Mouse (Mus musculus) limb, embryonic 13.5 days (tissue): ENCODE data around the gene Krtap4-8. TPM values are rescaled to one million over a fixed set of nuclear protein-coding genes. Genes with fewer than 3 reads are reported as not detected.

Experiments
- polyA plus RNA-seq: library from polyadenylated mRNA; unstranded; fragments of >200 nt; fragmentation: Nextera tagmentation; extraction: Ambion mirVana; gene quantifications from 2 replicates; pipeline ENCODE4 v1.2.1, GENCODE M21; 2015

Gene Krtap4-8
- polyA plus RNA-seq, 1 experiment from 2014 or later, result not detected

Other genes starting within 250 kb of the Krtap4-8 start
- gene Krt40, start 237.5 kb downstream of the Krtap4-8 start, polyA plus RNA-seq, result not detected in 2 replicates
- gene Krtap3-3, start 229.8 kb downstream of the Krtap4-8 start, polyA plus RNA-seq, result not detected in 2 replicates
- not detected in 2 replicates for gene Krtap3-2, start 223.9 kb downstream of the Krtap4-8 start, polyA plus RNA-seq
- not detected in 2 replicates for gene Gm11939, start 221.2 kb downstream of the Krtap4-8 start, polyA plus RNA-seq
- not detected in 2 replicates for gene Krtap3-1, start 214.1 kb downstream of the Krtap4-8 start, polyA plus RNA-seq
- gene Krtap1-5, start 199.7 kb downstream of the Krtap4-8 start, polyA plus RNA-seq, result not detected in 2 replicates
- not detected in 2 replicates for gene Krtap1-4, start 197.1 kb downstream of the Krtap4-8 start, polyA plus RNA-seq
- not detected in 2 replicates for gene Krtap1-3, start 189.4 kb downstream of the Krtap4-8 start, polyA plus RNA-seq
- not detected in 2 replicates for gene Krtap9-3, start 182.6 kb downstream of the Krtap4-8 start, polyA plus RNA-seq
- not detected in 2 replicates for gene Gm11938, start 177.4 kb downstream of the Krtap4-8 start, polyA plus RNA-seq
- not detected in 2 replicates for gene Gm11937, start 170.5 kb downstream of the Krtap4-8 start, polyA plus RNA-seq
- gene Krtap2-4, start 165.9 kb downstream of the Krtap4-8 start, polyA plus RNA-seq, result not detected in 2 replicates
- not detected in 2 replicates for gene Gm11562, start 160.3 kb downstream of the Krtap4-8 start, polyA plus RNA-seq
- gene Krtap4-1, start 152.5 kb downstream of the Krtap4-8 start, polyA plus RNA-seq, result not detected in 2 replicates
- not detected in 2 replicates for gene Krtap4-2, start 145.6 kb downstream of the Krtap4-8 start, polyA plus RNA-seq
- not detected in 2 replicates for gene Krtap4-7, start 136.6 kb downstream of the Krtap4-8 start, polyA plus RNA-seq
- gene Gm11555, start 130.5 kb downstream of the Krtap4-8 start, polyA plus RNA-seq, result not detected in 2 replicates
- gene Gm11563, start 121.7 kb downstream of the Krtap4-8 start, polyA plus RNA-seq, result not detected in 2 replicates
- not detected in 2 replicates for gene Krtap4-6, start 114.7 kb downstream of the Krtap4-8 start, polyA plus RNA-seq
- gene Gm14190, start 90.0 kb downstream of the Krtap4-8 start, polyA plus RNA-seq, result not detected in 2 replicates
- gene Gm14180, start 46.4 kb downstream of the Krtap4-8 start, polyA plus RNA-seq, result not detected in 2 replicates
- not detected in 2 replicates for gene Gm11595, start 7.8 kb downstream of the Krtap4-8 start, polyA plus RNA-seq
- not detected in 2 replicates for gene Krtap4-9, start 4.5 kb upstream of the Krtap4-8 start, polyA plus RNA-seq
- gene Gm11596, start 12.8 kb upstream of the Krtap4-8 start, polyA plus RNA-seq, result not detected in 2 replicates
- gene Gm11569, start 18.2 kb upstream of the Krtap4-8 start, polyA plus RNA-seq, result not detected in 2 replicates
- gene Gm11554, start 23.7 kb upstream of the Krtap4-8 start, polyA plus RNA-seq, result not detected in 2 replicates
- gene Krtap4-13, start 29.2 kb upstream of the Krtap4-8 start, polyA plus RNA-seq, result not detected in 2 replicates
- not detected in 2 replicates for gene Gm11564, start 35.0 kb upstream of the Krtap4-8 start, polyA plus RNA-seq
- gene 2300003K06Rik, start 57.4 kb upstream of the Krtap4-8 start, polyA plus RNA-seq, result not detected in 2 replicates
- gene Krtap4-16, start 70.9 kb upstream of the Krtap4-8 start, polyA plus RNA-seq, result not detected in 2 replicates
- gene Gm11568, start 77.2 kb upstream of the Krtap4-8 start, polyA plus RNA-seq, result not detected in 2 replicates
- gene Gm11559, start 83.8 kb upstream of the Krtap4-8 start, polyA plus RNA-seq, result not detected in 2 replicates
- gene Krtap9-1, start 92.7 kb upstream of the Krtap4-8 start, polyA plus RNA-seq, result not detected in 2 replicates
- not detected in 2 replicates for gene Gm11567, start 98.5 kb upstream of the Krtap4-8 start, polyA plus RNA-seq
- gene Krtap31-1, start 127.2 kb upstream of the Krtap4-8 start, polyA plus RNA-seq, result not detected in 2 replicates
- gene Gm11565, start 134.0 kb upstream of the Krtap4-8 start, polyA plus RNA-seq, result not detected in 2 replicates
- gene Krtap31-2, start 155.6 kb upstream of the Krtap4-8 start, polyA plus RNA-seq, result not detected in 2 replicates
- gene Krtap9-5, start 167.8 kb upstream of the Krtap4-8 start, polyA plus RNA-seq, result not detected in 2 replicates
- gene Krtap29-1, start 198.3 kb upstream of the Krtap4-8 start, polyA plus RNA-seq, result not detected in 2 replicates
- gene Krtap16-1, start 205.9 kb upstream of the Krtap4-8 start, polyA plus RNA-seq, result not detected in 2 replicates
- gene Krtap17-1, start 213.3 kb upstream of the Krtap4-8 start, polyA plus RNA-seq, result 0.52 and 0.66 TPM in 2 replicates
- gene Krt33a, start 235.5 kb upstream of the Krtap4-8 start, polyA plus RNA-seq, result not detected in 2 replicates
- gene Krt33b, start 249.2 kb upstream of the Krtap4-8 start, polyA plus RNA-seq, result 0.38 and 0.43 TPM in 2 replicates